Mouse (Mus musculus) forebrain, postnatal 0 days (tissue): ENCODE measurements around the gene Hs3st2. TPM values are rescaled to one million over a fixed set of nuclear protein-coding genes. Genes with fewer than 3 reads are reported as not detected.

ENCODE experiments used
- ATAC-seq: fragments of 200-750 bp; cut with Nextera tagmentation; 2 replicates; pipeline ENCODE4 v1.8.0; 2017; ENCODE audit warnings: mild to moderate bottlenecking, moderate library complexity
- DNase-seq: peaks from one replicate; pipeline ENCODE4 v3.0.0-alpha.2; 2015
- H3K27ac ChIP-seq: fragments of 300-500 bp; sonication (generic); 2 replicates; pipeline ENCODE4 v1.5.1; 2014; ENCODE audit warnings: low read depth, mild to moderate bottlenecking, antibody characterized with exemption, low read length, moderate library complexity, mixed read lengths
- H3K27me3 ChIP-seq: fragments of 300-500 bp; sonication (generic); 2 replicates; pipeline ENCODE4 v1.6.1; 2014; ENCODE audit warnings: mild to moderate bottlenecking, low read length, mixed read lengths; ENCODE audit not compliant: insufficient read depth
- H3K36me3 ChIP-seq: fragments of 300-500 bp; sonication (generic); 2 replicates; pipeline ENCODE4 v1.6.1; 2014; ENCODE audit warnings: mild to moderate bottlenecking, moderate library complexity; ENCODE audit not compliant: insufficient read depth
- H3K4me1 ChIP-seq: fragments of 300-500 bp; sonication (generic); 2 replicates; pipeline ENCODE4 v1.6.1; 2014; ENCODE audit warnings: antibody characterized with exemption; ENCODE audit not compliant: insufficient read depth
- H3K4me2 ChIP-seq: fragments of 300-500 bp; sonication (generic); 2 replicates; pipeline ENCODE4 v1.6.1; 2014; ENCODE audit warnings: low read depth, mild to moderate bottlenecking, moderate library complexity
- H3K4me3 ChIP-seq: fragments of 300-500 bp; sonication (generic); 2 replicates; pipeline ENCODE4 v1.5.1; 2014; ENCODE audit warnings: low read depth, low read length, mixed read lengths
- H3K9ac ChIP-seq: fragments of 300-500 bp; sonication (generic); 2 replicates; pipeline ENCODE4 v1.6.1; 2014; ENCODE audit warnings: mild to moderate bottlenecking
- H3K9me3 ChIP-seq: fragments of 300-500 bp; sonication (generic); 2 replicates; pipeline ENCODE4 v1.6.1; 2016; ENCODE audit warnings: low read length
- CTCF ChIP-seq: sonication (generic); IDR thresholded peaks from 2 replicates; pipeline ENCODE4 v1.5.1; 2016; ENCODE audit warnings: antibody characterized with exemption, control low read depth, low read depth
- WGBS: fragments of 180-500 bp; shearing (Covaris S2); extraction: QIAGEN DNeasy Blood & Tissue Kit; methylation state at CpG from one replicate; pipeline ENCODE4 v1.1.7; 2014; 5-methylcytosine and 5-hydroxymethylcytosine counted together
- polyA plus RNA-seq: library from polyadenylated mRNA; unstranded; fragments of >200 nt; fragmentation: Nextera tagmentation; extraction: Ambion mirVana; gene quantifications from 2 replicates; pipeline ENCODE4 v1.2.1, GENCODE M21; 2015
- total RNA-seq: library from RNA; depleted of rRNA; stranded (reverse); fragments of >200 nt; gene quantifications from 2 replicates; pipeline ENCODE4 v1.2.3, GENCODE M21; 2014

The Hs3st2 gene
- total and polyA plus RNA-seq, 2 experiments from 2014 or later, result 17.9 to 22.3 TPM

DNA sequence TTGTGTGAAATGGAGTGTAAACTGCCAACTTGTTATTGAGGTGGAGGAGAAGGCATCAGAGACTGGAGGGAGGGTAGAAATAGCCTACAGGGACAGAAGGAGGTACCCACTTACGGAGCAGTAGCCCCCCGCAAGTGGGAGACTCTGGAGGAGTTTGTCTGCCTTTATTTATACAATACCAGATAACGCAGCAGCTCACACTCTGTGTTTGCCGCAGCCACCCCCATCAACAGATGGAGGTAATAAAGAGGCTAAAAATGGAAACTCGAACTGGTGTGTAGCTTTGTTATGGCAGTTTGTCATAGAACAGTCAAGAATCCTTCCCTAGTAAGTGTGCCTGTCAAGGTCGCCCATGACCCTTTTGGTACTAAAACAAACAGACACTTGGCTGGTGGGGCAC, 16.2 kb upstream of the Hs3st2 start:
- Histone ChIP-seq H3K27me3 (no peaks in the 10 kb centered on the region), H3K9ac (no peak overlapping the region), H3K9me3 (no peaks in the 10 kb centered on the region), H3K4me3 (no peak overlapping the region), H3K36me3 (no peaks in the 10 kb centered on the region), H3K27ac (no peak overlapping the region), H3K4me2 (no peak overlapping the region), H3K4me1 (no peaks in the 10 kb centered on the region)
- no peak for DNase-seq
- WGBS, result 70% methylated on average over 6 of the region's 6 CpGs
- no peak for ATAC-seq
- TF ChIP-seq CTCF, result no peak

DNA sequence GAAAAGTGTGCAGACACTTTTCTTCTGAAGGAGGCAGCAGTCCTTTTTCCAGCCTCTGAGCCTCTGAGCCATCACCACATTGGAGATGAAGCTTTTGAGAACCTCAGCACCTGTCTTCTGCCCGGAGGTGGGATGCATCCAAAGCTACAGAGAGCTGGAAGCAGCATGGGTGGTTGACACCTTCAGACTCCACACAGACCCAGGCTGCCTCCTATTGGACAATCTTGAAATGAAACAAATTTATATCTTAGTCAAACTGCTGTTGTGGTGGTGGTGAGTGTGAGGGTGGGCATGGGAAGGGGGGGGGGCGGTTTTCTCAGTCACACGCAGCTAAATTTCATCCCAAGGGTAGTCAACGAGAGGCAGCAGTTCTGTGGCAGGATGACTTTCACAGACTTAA, 12.7 kb upstream of the Hs3st2 start:
- 70% methylated on average over 4 of the region's 4 CpGs for WGBS
- DNase-seq, result no peak
- H3K9me3 ChIP-seq, result no peaks in the 10 kb centered on the region
- H3K4me2 ChIP-seq, result no peak overlapping the region
- no peaks in the 10 kb centered on the region for H3K4me1 ChIP-seq
- no peak overlapping the region for H3K27ac ChIP-seq
- no peaks in the 10 kb centered on the region; the same call in 1 of the 2 replicates for H3K27me3 ChIP-seq
- no peak overlapping the region for H3K9ac ChIP-seq
- no peak overlapping the region for H3K4me3 ChIP-seq
- no peak for ATAC-seq
- no peaks in the 10 kb centered on the region for H3K36me3 ChIP-seq
- TF ChIP-seq CTCF, result peak; percentile 39

DNA sequence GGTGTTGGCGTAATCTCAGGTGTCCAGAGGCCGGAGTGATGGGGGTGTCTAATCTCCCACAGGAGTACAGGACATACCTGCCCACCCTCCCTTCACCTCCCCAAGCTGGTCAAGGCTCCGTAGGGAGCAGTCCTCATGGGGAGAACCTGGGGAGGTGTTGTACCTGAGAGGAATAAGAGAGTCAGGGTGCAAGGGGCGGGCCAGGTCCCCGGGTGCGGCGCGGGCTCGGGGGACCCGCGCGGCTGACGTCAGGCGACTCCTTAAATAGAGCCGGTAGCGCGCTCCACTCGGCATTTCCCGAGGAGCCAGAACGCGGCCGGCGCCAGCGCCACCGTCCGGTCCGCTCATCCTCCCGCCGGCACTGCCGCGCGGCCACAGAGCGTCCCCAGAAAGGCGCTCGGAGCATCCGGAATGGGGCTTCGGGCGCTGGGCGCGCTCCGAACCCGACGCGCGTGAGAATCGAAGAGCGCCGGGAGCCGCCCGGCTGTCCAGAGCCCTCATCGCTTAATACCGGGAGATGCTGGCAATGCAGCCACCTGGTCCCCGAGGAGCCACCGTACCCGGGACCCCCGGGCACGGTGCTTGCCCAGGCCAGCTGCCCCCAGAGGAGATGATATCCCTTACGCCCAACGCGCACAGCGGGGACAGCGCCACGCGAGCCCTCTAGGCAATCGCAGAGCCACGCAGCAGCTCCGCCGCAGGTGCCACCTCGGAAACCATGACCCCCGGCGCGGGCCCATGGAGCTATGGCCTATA, 503 bp downstream of the Hs3st2 start:
- no peak overlapping the region for H3K27ac ChIP-seq

DNA sequence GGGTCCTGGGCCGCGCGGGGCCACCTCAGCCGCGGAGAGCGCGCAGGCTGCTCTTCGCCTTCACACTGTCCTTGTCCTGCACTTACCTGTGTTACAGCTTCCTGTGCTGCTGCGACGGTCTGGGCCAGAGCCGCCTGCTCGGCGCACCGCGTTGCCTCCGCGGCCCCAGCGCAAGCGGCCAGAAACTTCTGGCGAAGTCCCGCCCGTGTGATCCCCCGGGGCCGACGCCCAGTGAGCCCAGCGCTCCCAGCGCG, 1.0 kb downstream of the Hs3st2 start:
- Histone ChIP-seq H3K27ac (no peak overlapping the region), H3K9me3 (no peaks in the 10 kb centered on the region), H3K36me3 (no peaks in the 10 kb centered on the region), H3K4me1 (0 out of 2 replicates have a peak, but pooled peaks cover 5% of the 10 kb centered on the region), H3K4me2 (peak overlapping the region; percentile 92), H3K4me3 (peak overlapping the region; percentile 58), H3K27me3 (peaks cover 27% of the 10 kb centered on the region), H3K9ac (peak overlapping the region; percentile 56)
- ATAC-seq (no peak), DNase-seq (no peak)
- no peak for TF ChIP-seq CTCF
- WGBS, result 2% methylated on average over 27 of the region's 28 CpGs

More for the DNA sequence above, 503 bp downstream of the Hs3st2 start:
- H3K4me2 ChIP-seq, result peak overlapping the region; percentile 92
- TF ChIP-seq CTCF, result peak; percentile 33; the same call in 1 of the 2 replicates
- H3K27me3 ChIP-seq, result peaks cover 27% of the 10 kb centered on the region
- H3K36me3 ChIP-seq, result no peaks in the 10 kb centered on the region
- H3K9me3 ChIP-seq, result no peaks in the 10 kb centered on the region
- H3K9ac ChIP-seq, result peak overlapping the region; percentile 56
- DNase-seq (peak; percentile 73), ATAC-seq (peak; percentile 69)
- peak overlapping the region; percentile 58 for H3K4me3 ChIP-seq
- 0 out of 2 replicates have a peak, but pooled peaks cover 5% of the 10 kb centered on the region for H3K4me1 ChIP-seq
- 2% methylated on average over 72 of the region's 72 CpGs for WGBS

DNA sequence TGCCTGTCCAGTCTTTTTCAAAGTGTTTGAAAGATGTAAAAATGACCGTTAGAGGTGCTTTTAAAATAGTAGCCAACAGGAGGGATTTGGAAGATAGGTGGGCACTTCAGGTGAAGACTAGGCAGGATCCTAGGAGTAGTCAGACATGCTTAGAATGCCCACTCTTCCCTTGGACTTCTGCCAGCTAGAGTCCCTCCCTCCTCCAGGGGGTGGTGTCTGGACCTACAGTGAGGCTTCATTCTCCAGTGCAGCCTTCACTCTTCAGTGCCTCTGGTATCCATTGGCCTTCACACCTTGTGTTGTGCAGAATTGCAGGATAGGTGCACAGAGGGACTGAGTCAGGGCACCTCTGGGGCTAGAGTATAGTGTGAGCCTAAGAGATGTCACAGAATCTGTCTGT, 2.2 kb downstream of the Hs3st2 start:
- Histone ChIP-seq H3K4me3 (peak overlapping the region; percentile 58), H3K9me3 (no peaks in the 10 kb centered on the region), H3K9ac (no peak overlapping the region), H3K4me2 (peak overlapping the region; percentile 92), H3K27ac (no peak overlapping the region), H3K27me3 (peaks cover 27% of the 10 kb centered on the region), H3K4me1 (0 out of 2 replicates have a peak, but pooled peaks cover 5% of the 10 kb centered on the region), H3K36me3 (no peaks in the 10 kb centered on the region)
- WGBS, result 76% methylated on average over 1 of the region's 1 CpGs
- ATAC-seq, result no peak
- DNase-seq, result no peak
- no peak for TF ChIP-seq CTCF

DNA sequence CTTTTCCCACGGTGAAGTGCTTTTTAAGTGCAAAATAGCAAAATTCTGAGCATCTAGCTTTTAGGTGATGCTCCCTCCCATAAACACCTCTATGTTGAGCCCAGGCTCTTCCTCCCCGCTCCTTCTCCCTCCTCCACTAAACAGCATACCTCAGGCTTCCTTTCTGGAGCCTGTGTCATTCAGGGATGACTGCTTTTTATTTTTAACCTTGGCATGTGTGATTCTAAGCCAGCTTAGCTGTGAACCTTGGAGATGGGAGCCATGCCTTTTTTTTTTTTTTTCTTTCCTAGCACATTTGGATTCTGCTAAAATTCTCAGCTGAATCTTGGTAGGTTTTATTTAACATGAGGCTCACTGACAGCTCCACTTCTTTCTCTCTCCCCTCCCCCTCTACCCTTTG, 3.2 kb downstream of the Hs3st2 start:
- Histone ChIP-seq H3K27me3 (peaks cover 27% of the 10 kb centered on the region), H3K27ac (no peak overlapping the region), H3K4me1 (0 out of 2 replicates have a peak, but pooled peaks cover 5% of the 10 kb centered on the region), H3K9ac (no peak overlapping the region), H3K4me3 (peak overlapping the region; percentile 58; the same call in 1 of the 2 replicates), H3K4me2 (peak overlapping the region; percentile 92), H3K36me3 (no peaks in the 10 kb centered on the region), H3K9me3 (no peaks in the 10 kb centered on the region)
- DNase-seq (no peak), ATAC-seq (no peak)
- TF ChIP-seq CTCF, result no peak
- WGBS, result 87% methylated on average over 2 of the region's 2 CpGs

DNA sequence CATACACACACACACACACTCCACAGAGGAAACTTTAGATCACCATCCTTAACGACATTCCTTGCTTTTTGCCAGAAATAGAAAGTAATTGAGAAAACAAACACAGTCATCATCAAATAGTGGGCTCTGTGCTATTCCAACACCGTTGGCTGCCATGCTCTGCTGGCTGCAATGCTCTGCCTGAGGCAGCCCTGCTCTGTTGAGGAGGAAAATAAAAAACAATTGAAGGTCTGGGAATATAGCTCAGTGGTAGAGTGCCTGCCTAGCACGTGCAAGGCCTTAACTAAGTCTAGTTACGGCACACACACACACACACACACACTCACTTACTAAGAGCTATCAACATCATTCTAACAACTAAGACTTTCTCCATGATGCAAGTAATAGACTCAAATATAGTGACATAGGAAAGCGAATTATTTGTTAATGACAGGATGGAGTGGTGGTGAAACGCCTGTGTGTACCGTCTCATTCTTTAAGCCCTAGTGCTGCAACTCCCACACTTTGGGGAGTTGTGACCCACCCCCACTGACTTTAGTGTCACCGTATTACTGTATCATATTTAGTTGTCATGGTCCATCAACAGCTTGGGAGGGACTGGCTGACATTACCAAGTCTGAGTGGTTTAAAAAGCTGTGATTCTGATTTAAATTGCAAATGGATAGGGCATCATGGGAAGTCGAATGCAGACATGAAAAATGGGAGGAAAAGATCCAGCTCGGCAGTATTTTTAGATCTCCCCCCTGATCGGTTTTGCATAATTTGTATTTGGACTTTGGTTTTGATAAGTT, 19.3 kb downstream of the Hs3st2 start:
- Histone ChIP-seq H3K27ac (0 out of 2 replicates have a peak overlapping the region, but pooled peaks have one; percentile 4), H3K27me3 (no peaks in the 10 kb centered on the region), H3K4me3 (no peak overlapping the region), H3K9me3 (no peaks in the 10 kb centered on the region), H3K4me1 (no peaks in the 10 kb centered on the region; the same call in 1 of the 2 replicates), H3K4me2 (0 out of 2 replicates have a peak overlapping the region, but pooled peaks have one; percentile 19), H3K9ac (no peak overlapping the region), H3K36me3 (no peaks in the 10 kb centered on the region)
- ATAC-seq (peak; percentile 86), DNase-seq (no peak)
- WGBS, result 56% methylated on average over 11 of the region's 11 CpGs
- no peak for TF ChIP-seq CTCF
